Mouse (Mus musculus) testis, adult 10 weeks (tissue): ENCODE data around the gene Gm3411. TPM values are rescaled to one million over a fixed set of nuclear protein-coding genes. Genes with fewer than 3 reads are reported as not detected.

Experiments used
- polyA plus RNA-seq: library from polyadenylated mRNA; stranded (reverse); fragments of 350-450 nt; fragmentation: Illumina TruSeq; extraction: RNeasy Lipid Tissue Mini Kit (QIAGEN cat#74804); gene quantifications from one replicate; pipeline ENCODE4 v1.2.3, GENCODE M21; 2014; ENCODE audit warnings: low read depth, low replicate concordance

Gene Gm3411
- 2.1 TPM for polyA plus RNA-seq

GRCm38 (mm10) chr14:6286931-6287715, at the start of gene Gm3411:
TSS of gene Gm3411 (minus strand) at chr14:6287250.

GRCm38 (mm10) chr14:6304743-6305142, 17.7 kb upstream of the Gm3411 start, which contains the start of gene Gm21103:
TSS of gene Gm21103 (minus strand) at chr14:6304843.

GRCm38 (mm10) chr14:6219192-6219591, 67.9 kb downstream of the Gm3411 start, which contains the start of gene Gm21560:
TSS of gene Gm21560 (minus strand) at chr14:6219292.

Other genes with a start within 250 kb of the Gm3411 start
- gene Gm6337, start 229.0 kb downstream of the Gm3411 start, polyA plus RNA-seq, result 2.8 TPM
- 2.4 TPM for gene Gm8206, start 193.3 kb downstream of the Gm3411 start, polyA plus RNA-seq
- 2.5 TPM for gene Gm3468, start 178.6 kb downstream of the Gm3411 start, polyA plus RNA-seq
- 91.0 TPM for gene Gm3476, start 161.4 kb downstream of the Gm3411 start, polyA plus RNA-seq
- 4.4 TPM for gene Gm21560, start 68.0 kb downstream of the Gm3411 start, polyA plus RNA-seq
- gene Gm21103, start 17.6 kb upstream of the Gm3411 start, polyA plus RNA-seq, result 418 TPM
- gene Gm3618, start 56.4 kb upstream of the Gm3411 start, polyA plus RNA-seq, result 4.4 TPM
- 1.8 TPM for gene Gm16440, start 103.1 kb upstream of the Gm3411 start, polyA plus RNA-seq
- 6.7 TPM for gene Gm3591, start 125.2 kb upstream of the Gm3411 start, polyA plus RNA-seq
- gene Gm3594, start 157.4 kb upstream of the Gm3411 start, polyA plus RNA-seq, result 1.4 TPM